Mouse (Mus musculus) midbrain, embryonic 11.5 days (tissue): ENCODE results near the gene Ddit4l. TPM values are rescaled to one million over a fixed set of nuclear protein-coding genes. Genes with fewer than 3 reads are reported as not detected.
A peak's percentile ranks its signal among the peaks of the same experiment; 100 is the strongest.
"Not testable (repeated sequence)": the region's sequence is repeated elsewhere in the genome, so short reads cannot be mapped to it uniquely, and the experiment has no call there.

Experiments
- ATAC-seq: fragments of 200-750 bp; cut with Nextera tagmentation; 2 replicates; pipeline ENCODE4 v1.8.0; 2017; ENCODE audit warnings: moderate TSS enrichment, moderate library complexity; ENCODE audit not compliant: low FRiP score
- DNase-seq: peaks from one replicate; pipeline ENCODE4 v3.0.0; 2015; ENCODE audit warnings: low spot score; ENCODE audit errors: missing footprints
- H3K27ac ChIP-seq: fragments of 300-500 bp; sonication (generic); 2 replicates; pipeline ENCODE4 v1.5.1; 2014; ENCODE audit warnings: low read depth, low read length
- H3K27me3 ChIP-seq: fragments of 300-500 bp; sonication (generic); 2 replicates; pipeline ENCODE4 v1.6.1; 2014; ENCODE audit warnings: mild to moderate bottlenecking, low read length, moderate library complexity, mixed read lengths; ENCODE audit not compliant: control insufficient read depth, insufficient read depth
- H3K36me3 ChIP-seq: fragments of 300-500 bp; sonication (generic); 2 replicates; pipeline ENCODE4 v1.6.1; 2014; ENCODE audit warnings: mild to moderate bottlenecking, low read length, moderate library complexity, mixed read lengths; ENCODE audit not compliant: control insufficient read depth, insufficient read depth
- H3K4me1 ChIP-seq: fragments of 300-500 bp; sonication (generic); 2 replicates; pipeline ENCODE4 v1.6.1; 2014; ENCODE audit warnings: low read length; ENCODE audit not compliant: control insufficient read depth, insufficient read depth
- H3K4me2 ChIP-seq: fragments of 300-500 bp; sonication (generic); 2 replicates; pipeline ENCODE4 v1.6.1; 2014; ENCODE audit warnings: mild to moderate bottlenecking, moderate library complexity
- H3K4me3 ChIP-seq: fragments of 300-500 bp; sonication (generic); 2 replicates; pipeline ENCODE4 v1.5.1; 2014; ENCODE audit warnings: low read depth, low read length
- H3K9ac ChIP-seq: fragments of 300-500 bp; sonication (generic); 2 replicates; pipeline ENCODE4 v1.6.1; 2014; ENCODE audit warnings: low read length
- H3K9me3 ChIP-seq: fragments of 300-500 bp; sonication (generic); 2 replicates; pipeline ENCODE4 v1.6.1; 2016; ENCODE audit warnings: low read length; ENCODE audit not compliant: control insufficient read depth
- WGBS: fragments of 180-500 bp; shearing (Covaris S2); extraction: QIAGEN DNeasy Blood & Tissue Kit; methylation state at CpG from one replicate; pipeline ENCODE4 v1.1.7; 2014; 5-methylcytosine and 5-hydroxymethylcytosine counted together
- microRNA-seq: library from miRNA; unstranded; fragments of <30 nt; microRNA quantifications from one replicate; pipeline ENCODE4, GENCODE M21; 2017
- polyA plus RNA-seq: library from polyadenylated mRNA; unstranded; fragments of >200 nt; fragmentation: Nextera tagmentation; extraction: Ambion mirVana; gene quantifications from 2 replicates; pipeline ENCODE4 v1.2.1, GENCODE M21; 2014

Ddit4l gene
- polyA plus RNA-seq, 1 experiment from 2014 or later: 13.7 TPM

DNA sequence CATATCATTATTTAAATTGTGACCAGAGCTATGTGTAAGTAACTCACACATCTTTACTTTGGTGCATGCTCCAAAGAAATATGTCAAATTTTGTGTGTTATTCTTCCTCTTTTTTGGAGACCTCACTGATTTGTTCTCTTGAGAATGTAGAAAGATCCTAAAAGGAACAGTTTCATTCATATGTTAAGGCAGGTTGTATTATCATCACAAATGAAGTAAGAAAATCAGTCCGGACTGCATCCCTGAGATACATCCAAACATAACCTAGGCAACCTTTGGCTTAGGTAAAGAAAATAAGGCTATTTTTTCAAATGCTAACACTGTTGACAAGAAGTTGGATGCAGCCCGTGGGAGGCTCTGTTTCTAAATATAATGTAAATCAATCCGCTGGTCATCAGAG, 21.2 kb downstream of the Ddit4l start:
- H3K27ac ChIP-seq: no peak overlapping the region
- H3K4me1 ChIP-seq: peaks cover 7% of the 10 kb centered on the region; the same call in 1 of the 2 replicates
- H3K9me3 ChIP-seq: no peaks in the 10 kb centered on the region
- no peak overlapping the region for H3K9ac ChIP-seq
- no peak overlapping the region for H3K4me3 ChIP-seq
- WGBS: 58% methylated on average over 3 of the region's 3 CpGs
- DNase-seq (peak; percentile 56), ATAC-seq (no peak)
- H3K4me2 ChIP-seq: no peak overlapping the region
- no peaks in the 10 kb centered on the region for H3K27me3 ChIP-seq
- H3K36me3 ChIP-seq: no peaks in the 10 kb centered on the region

DNA sequence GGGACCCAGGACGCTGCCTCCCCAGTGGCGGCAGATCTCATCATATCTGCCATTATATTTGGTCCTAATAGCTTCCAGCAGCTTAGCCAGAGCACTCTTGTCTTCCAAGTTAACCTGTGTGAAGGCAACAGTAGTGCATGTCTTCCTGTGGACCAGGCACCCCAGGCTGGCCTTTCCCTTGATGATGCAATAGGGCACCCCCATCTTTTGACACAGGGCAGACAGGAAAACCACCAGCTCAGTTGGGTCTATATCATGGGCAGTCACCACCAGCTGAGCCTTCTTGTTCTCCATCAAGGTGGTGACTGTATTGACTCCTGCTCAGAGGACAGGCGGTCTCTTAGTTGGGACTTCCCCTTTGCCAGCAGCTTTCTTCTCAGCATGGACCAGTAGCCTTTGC, 22.7 kb downstream of the Ddit4l start:
- no peak for ATAC-seq
- H3K4me1 ChIP-seq: peaks cover 7% of the 10 kb centered on the region; the same call in 1 of the 2 replicates

DNA sequence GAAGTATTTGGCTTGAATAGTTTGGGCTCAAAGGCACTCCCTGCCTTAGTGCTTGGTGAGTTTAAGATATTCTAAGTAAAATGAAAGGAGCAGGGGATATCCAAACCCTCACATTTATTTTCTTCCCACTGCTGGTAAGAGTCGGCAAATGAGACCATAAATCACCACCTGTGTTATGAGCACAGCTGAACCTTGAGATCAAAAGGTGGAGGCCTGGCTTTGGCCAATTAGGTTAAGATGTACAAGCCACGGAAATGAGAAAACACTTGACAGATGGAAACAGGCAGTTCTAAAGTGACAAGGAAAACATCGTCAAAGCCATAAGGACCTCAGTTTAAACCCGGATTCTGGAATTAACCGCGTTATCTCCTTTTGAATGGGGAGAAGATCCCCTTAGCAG, 23.5 kb downstream of the Ddit4l start:
- Histone ChIP-seq H3K4me1 (peaks cover 7% of the 10 kb centered on the region; the same call in 1 of the 2 replicates), H3K36me3 (no peaks in the 10 kb centered on the region), H3K27me3 (no peaks in the 10 kb centered on the region), H3K4me2 (no peak overlapping the region), H3K4me3 (no peak overlapping the region), H3K9ac (no peak overlapping the region), H3K27ac (no peak overlapping the region), H3K9me3 (no peaks in the 10 kb centered on the region)
- WGBS: 84% methylated on average over 6 of the region's 6 CpGs
- ATAC-seq: no peak
- peak; percentile 31 for DNase-seq

More for the DNA sequence above, 22.7 kb downstream of the Ddit4l start:
- no peak overlapping the region for H3K9ac ChIP-seq
- H3K9me3 ChIP-seq: no peaks in the 10 kb centered on the region
- DNase-seq: peak; percentile 69
- no peaks in the 10 kb centered on the region for H3K27me3 ChIP-seq
- 95% methylated on average over 3 of the region's 3 CpGs for WGBS
- no peak overlapping the region for H3K4me3 ChIP-seq
- H3K27ac ChIP-seq: no peak overlapping the region
- no peak overlapping the region for H3K4me2 ChIP-seq
- H3K36me3 ChIP-seq: no peaks in the 10 kb centered on the region

DNA sequence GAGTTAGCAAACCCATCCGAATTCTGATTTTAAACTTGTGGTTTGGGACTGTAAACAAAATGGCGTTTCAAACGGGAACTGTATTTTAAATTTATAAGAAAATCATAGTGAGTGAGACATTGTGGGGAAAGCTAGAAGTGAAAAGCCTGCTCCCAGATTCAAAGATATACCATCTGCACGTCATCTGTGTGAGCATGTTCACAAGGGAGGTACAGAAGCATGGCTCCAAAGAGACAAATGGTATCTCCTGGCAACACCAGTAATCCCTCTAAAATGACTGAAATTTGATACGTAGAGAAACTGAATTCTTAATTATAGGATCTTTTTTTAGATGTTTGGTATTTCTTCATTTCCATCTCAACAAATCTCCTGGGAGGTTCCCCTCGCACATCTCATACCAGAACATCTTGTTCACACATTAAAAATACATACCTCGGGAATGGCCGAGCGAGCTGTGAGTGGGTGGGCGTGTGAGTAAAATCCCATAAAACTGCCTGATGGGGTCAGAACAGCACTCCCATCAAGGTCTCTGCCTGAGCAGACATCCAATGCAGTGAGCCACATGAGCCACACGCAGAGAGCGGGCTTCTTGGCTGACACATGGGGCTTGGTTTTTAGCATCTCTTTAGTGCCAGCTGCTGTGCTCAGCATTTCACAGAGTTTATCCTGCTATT, 26.2 kb downstream of the Ddit4l start:
- Histone ChIP-seq H3K36me3 (no peaks in the 10 kb centered on the region), H3K9ac (no peak overlapping the region), H3K4me2 (no peak overlapping the region), H3K27ac (no peak overlapping the region), H3K4me1 (no peaks in the 10 kb centered on the region; the same call in 1 of the 2 replicates), H3K4me3 (no peak overlapping the region), H3K27me3 (no peaks in the 10 kb centered on the region), H3K9me3 (no peaks in the 10 kb centered on the region)
- WGBS: 80% methylated on average over 12 of the region's 12 CpGs
- peak; percentile 81 for DNase-seq
- 0 out of 2 replicates have a peak, but pooled peaks have one; percentile 33 for ATAC-seq

DNA sequence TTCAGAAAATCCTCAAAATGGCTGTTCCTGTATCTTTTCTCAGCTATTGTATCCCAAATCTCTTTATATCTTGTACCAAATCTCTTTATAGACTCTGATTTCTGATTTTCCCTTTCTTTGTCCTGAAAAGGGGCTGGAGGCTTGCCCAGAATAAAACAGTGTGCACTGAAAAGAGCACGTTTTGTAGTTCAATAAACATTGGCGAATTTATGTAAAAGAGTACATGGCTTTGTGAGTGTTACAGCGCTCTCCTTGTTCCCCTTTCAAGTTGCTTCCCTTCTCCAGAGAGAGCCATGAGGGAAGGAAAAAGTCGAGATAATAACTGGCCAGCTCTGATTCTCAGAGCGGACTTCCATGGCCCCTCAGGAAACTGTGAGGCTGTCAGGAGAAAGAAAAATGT, 27.7 kb downstream of the Ddit4l start:
- Histone ChIP-seq H3K4me1 (no peaks in the 10 kb centered on the region), H3K36me3 (no peaks in the 10 kb centered on the region), H3K9me3 (no peaks in the 10 kb centered on the region), H3K9ac (no peak overlapping the region), H3K4me3 (no peak overlapping the region), H3K4me2 (no peak overlapping the region), H3K27ac (no peak overlapping the region), H3K27me3 (no peaks in the 10 kb centered on the region)
- 77% methylated on average over 5 of the region's 5 CpGs for WGBS
- no peak for ATAC-seq
- DNase-seq: peak; percentile 61

DNA sequence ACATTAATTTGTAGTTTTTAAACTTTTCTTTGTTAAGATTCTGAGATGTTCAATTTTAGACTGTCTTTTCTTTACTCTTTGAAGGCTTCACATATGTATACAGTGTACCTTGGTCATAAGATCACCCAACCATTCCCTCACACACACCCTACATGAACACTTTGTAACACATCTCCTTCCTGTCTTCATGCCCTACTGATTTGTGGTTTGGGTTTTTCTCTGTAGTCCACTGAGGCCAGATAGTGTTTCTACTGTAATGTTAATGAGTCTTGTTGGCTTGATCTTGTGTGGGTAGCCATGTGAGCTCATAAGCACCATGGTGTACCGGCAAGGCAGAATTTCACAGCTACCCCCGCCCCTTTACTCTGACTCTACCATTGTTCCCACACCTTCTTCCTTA, 31.4 kb downstream of the Ddit4l start:
- WGBS: 92% methylated on average over 2 of the region's 2 CpGs
- ATAC-seq (no peak), DNase-seq (peak; percentile 53)
- Histone ChIP-seq H3K27me3 (no peaks in the 10 kb centered on the region), H3K9me3 (no peaks in the 10 kb centered on the region), H3K4me3 (no peak overlapping the region), H3K9ac (no peak overlapping the region), H3K27ac (no peak overlapping the region), H3K4me2 (no peak overlapping the region), H3K4me1 (no peaks in the 10 kb centered on the region), H3K36me3 (no peaks in the 10 kb centered on the region)

DNA sequence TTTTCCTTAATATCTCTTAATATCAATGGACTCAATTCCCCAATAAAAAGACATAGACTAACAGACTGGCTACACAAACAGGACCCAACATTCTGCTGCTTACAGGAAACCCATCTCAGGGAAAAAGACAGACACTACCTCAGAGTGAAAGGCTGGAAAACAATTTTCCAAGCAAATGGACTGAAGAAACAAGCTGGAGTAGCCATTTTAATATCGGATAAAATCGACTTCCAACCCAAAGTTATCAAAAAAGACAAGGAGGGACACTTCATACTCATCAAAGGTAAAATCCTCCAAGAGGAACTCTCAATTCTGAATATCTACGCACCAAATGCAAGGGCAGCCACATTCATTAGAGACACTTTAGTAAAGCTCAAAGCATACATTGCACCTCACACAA, 49.8 kb downstream of the Ddit4l start, which contains the start of gene Gm21962:
Gene Gm21962 (plus strand): TSS at position 301 of the 400 bp plus-strand sequence.
- H3K36me3 ChIP-seq, H3K27me3 ChIP-seq, H3K4me1 ChIP-seq, ATAC-seq, H3K4me2 ChIP-seq, H3K9ac ChIP-seq, H3K9me3 ChIP-seq, H3K27ac ChIP-seq, H3K4me3 ChIP-seq, DNase-seq: not testable (repeated sequence)
- no CpG with 5 or more reads among the region's 3 CpGs for WGBS

Small RNAs within 50 kb of the gene (microRNA-seq; reads per million reads assigned to microRNA genes)
- not detected for gene Gm22468

Other genes with a start within 250 kb of the Ddit4l start
- not detected in 2 replicates for gene Gm21962, start 49.9 kb downstream of the Ddit4l start, polyA plus RNA-seq
- gene H2afz, start 242.9 kb downstream of the Ddit4l start, polyA plus RNA-seq: 3,387 and 3,446 TPM in 2 replicates
- gene Dnajb14, start 246.1 kb downstream of the Ddit4l start, polyA plus RNA-seq: 9.9 and 10.8 TPM in 2 replicates